In the genomic region with DNA sequence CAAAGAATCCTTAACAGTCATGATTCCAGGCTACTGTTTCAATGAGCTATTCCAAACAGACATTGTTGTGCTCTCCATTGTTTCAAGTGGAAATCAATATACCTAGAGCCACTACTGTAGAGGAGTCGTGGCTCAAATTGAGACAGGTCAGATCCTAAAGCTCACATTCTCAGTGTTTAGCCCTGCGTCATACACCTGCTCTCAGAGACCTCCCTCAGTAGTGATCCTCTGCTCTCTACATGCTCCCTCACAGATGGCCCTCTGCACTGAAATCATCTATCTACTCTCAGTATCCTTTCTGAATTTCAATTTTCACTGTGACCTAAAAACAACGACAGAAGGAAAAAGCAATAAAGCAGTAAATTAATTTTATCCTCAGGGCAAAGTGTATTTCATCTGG, we compare ENCODE assay signal across 27 mouse cellular contexts. TPM values are rescaled to one million over a fixed set of nuclear protein-coding genes. Genes with fewer than 3 reads are reported as not detected.
DNase-seq lines count a peak whose midpoint lies in the region; ATAC-seq and TF ChIP-seq lines count a peak whose summit lies in the region.
"Had no signal": no experiment of that assay in that cellular context is flagged by ENCODE, and none has a peak within 500 bp of the region (broad histone marks: within the 10 kb centered on the region; RNA-seq: fewer than 3 reads in every experiment).

No protein-coding gene starts in this region.

- no peak for TF ChIP-seq POLR2A in lung, adult 2 months (IDR thresholded peaks at IDR 0.05; ENCODE audit: borderline replicate concordance, extremely low read depth, low read depth, low read length)

- no peaks in the 10 kb centered on the region for H3K4me1 ChIP-seq in kidney, embryonic 14.5 days (ENCODE audit: control insufficient read depth, insufficient read depth, low read length)
- no peaks in the 10 kb centered on the region for H3K4me1 ChIP-seq in hindbrain, postnatal 0 days (ENCODE audit: insufficient read depth, low read length)
- H3K4me1 ChIP-seq in lung, adult 2 months (ENCODE audit: control insufficient read depth, insufficient read depth, low read length), result no peaks in the 10 kb centered on the region
- H3K4me1 ChIP-seq: embryonic facial prominence, embryonic 10.5 days; embryonic facial prominence, embryonic 13.5 days; forebrain, embryonic 12.5 days; forebrain, embryonic 15.5 days; heart, embryonic 12.5 days; heart, embryonic 15.5 days; hindbrain, embryonic 15.5 days had no signal

- ATAC-seq in kidney, embryonic 14.5 days (ENCODE audit: low FRiP score, low TSS enrichment), result peak; percentile 24; the same call in 1 of the 2 replicates
- ATAC-seq in hindbrain, postnatal 0 days, result peak; percentile 51; the same call in 1 of the 2 replicates
- ATAC-seq: CD4-positive, CD25-positive, alpha-beta regulatory T cell, adult 4 months; forebrain, embryonic 15.5 days; inflammation-experienced regulatory T-cells, adult 6 months had no signal

- H3K4me3 ChIP-seq in kidney, embryonic 14.5 days (ENCODE audit: low read length), result no peak overlapping the region
- H3K4me3 ChIP-seq in hindbrain, postnatal 0 days (ENCODE audit: low read length), result no peak overlapping the region
- no peak overlapping the region for H3K4me3 ChIP-seq in lung, adult 2 months (replicated peaks; ENCODE audit: extremely low read depth, low read depth, low read length)
- H3K4me3 ChIP-seq: embryonic facial prominence, embryonic 10.5 days; embryonic facial prominence, embryonic 13.5 days; erythroblast, embryonic 14.5 days; forebrain, embryonic 12.5 days; forebrain, embryonic 15.5 days; heart, embryonic 12.5 days; heart, embryonic 15.5 days; hindbrain, embryonic 15.5 days had no signal

- no peak for DNase-seq in kidney, adult 8-10 months
- DNase-seq in retina, postnatal 1 day, result peak; percentile 26
- no peak for DNase-seq in retina, embryonic 14.5 days (ENCODE audit: low spot score)
- DNase-seq in hindbrain, postnatal 0 days (ENCODE audit: low spot score), result no peak
- no peak for DNase-seq in lung, adult 2 months
- DNase-seq: adrenal gland, adult 2 months; adrenal gland, postnatal 14 days; cerebellum, adult 11 months; cerebellum, adult 2 months; cerebellum, postnatal 10 days; cerebellum, postnatal 36 days; embryo, embryonic 11 days; gastrocnemius, postnatal 25 days; heart, adult 18-20 months; heart, postnatal 10 days; heart, postnatal 36 days had no signal

- H3K9me3 ChIP-seq in kidney, embryonic 14.5 days (ENCODE audit: control insufficient read depth, low read length), result no peaks in the 10 kb centered on the region
- no peaks in the 10 kb centered on the region for H3K9me3 ChIP-seq in hindbrain, postnatal 0 days (ENCODE audit: low read length)
- H3K9me3 ChIP-seq: embryonic facial prominence, embryonic 10.5 days; forebrain, embryonic 12.5 days; heart, embryonic 12.5 days; heart, embryonic 15.5 days; hindbrain, embryonic 15.5 days had no signal

- no peak overlapping the region for H3K4me2 ChIP-seq in kidney, embryonic 14.5 days (replicated peaks; ENCODE audit: low read depth, low read length)
- no peak overlapping the region for H3K4me2 ChIP-seq in hindbrain, postnatal 0 days (ENCODE audit: low read depth, low read length)
- H3K4me2 ChIP-seq: embryonic facial prominence, embryonic 13.5 days; forebrain, embryonic 12.5 days; forebrain, embryonic 15.5 days; heart, embryonic 12.5 days; heart, embryonic 15.5 days; hindbrain, embryonic 15.5 days had no signal

- no peak for TF ChIP-seq CTCF in hindbrain, postnatal 0 days (IDR thresholded peaks at IDR 0.05; ENCODE audit: low read depth)
- TF ChIP-seq CTCF in lung, adult 2 months (IDR thresholded peaks at IDR 0.05; ENCODE audit: insufficient read depth, low read length), result no peak

- H3K27ac ChIP-seq in kidney, embryonic 14.5 days (ENCODE audit: low read depth, low read length), result no peak overlapping the region
- H3K27ac ChIP-seq in hindbrain, postnatal 0 days, result no peak overlapping the region
- H3K27ac ChIP-seq: embryonic facial prominence, embryonic 10.5 days; embryonic facial prominence, embryonic 13.5 days; forebrain, embryonic 12.5 days; forebrain, embryonic 15.5 days; heart, embryonic 15.5 days; hindbrain, embryonic 15.5 days had no signal

- H3K36me3 ChIP-seq in kidney, embryonic 14.5 days (ENCODE audit: control insufficient read depth, insufficient read depth, low read length), result 0 out of 2 replicates have a peak, but pooled peaks cover 2% of the 10 kb centered on the region
- no peaks in the 10 kb centered on the region for H3K36me3 ChIP-seq in hindbrain, postnatal 0 days (ENCODE audit: insufficient read depth, low read length)

- WGBS in kidney, embryonic 14.5 days, result 82% methylated on average over 3 of the region's 3 CpGs
- 68% methylated on average over 3 of the region's 3 CpGs for WGBS in hindbrain, postnatal 0 days
- WGBS in lung, adult 2 months, result 86% methylated on average over 3 of the region's 3 CpGs

- H3K27me3 ChIP-seq in kidney, embryonic 14.5 days (ENCODE audit: control insufficient read depth, insufficient read depth, low read length), result no peaks in the 10 kb centered on the region
- no peaks in the 10 kb centered on the region for H3K27me3 ChIP-seq in hindbrain, postnatal 0 days (ENCODE audit: insufficient read depth, low read length)
- H3K27me3 ChIP-seq: embryonic facial prominence, embryonic 13.5 days; forebrain, embryonic 12.5 days; forebrain, embryonic 15.5 days; heart, embryonic 12.5 days; heart, embryonic 15.5 days; hindbrain, embryonic 15.5 days had no signal

- no peak overlapping the region for H3K9ac ChIP-seq in kidney, embryonic 14.5 days (ENCODE audit: low read depth, low read length)
- no peak overlapping the region for H3K9ac ChIP-seq in hindbrain, postnatal 0 days (replicated peaks; ENCODE audit: low read length)
- H3K9ac ChIP-seq: embryonic facial prominence, embryonic 13.5 days; forebrain, embryonic 12.5 days; forebrain, embryonic 15.5 days; heart, embryonic 12.5 days; heart, embryonic 15.5 days; hindbrain, embryonic 15.5 days had no signal

RNA-seq across cellular contexts. Expression of gene Arl5b, which starts 41.7 kb away (rescaled TPM):
- polyA plus RNA-seq in kidney, embryonic 14.5 days (2014; fragmentation: Nextera tagmentation; extraction: Ambion mirVana), result 38.0 and 39.1 TPM in 2 replicates
- 35.8 and 43.1 TPM in 2 replicates for total RNA-seq in hindbrain, postnatal 0 days (2014; rRNA removed)
- 17.0 and 17.7 TPM in 2 replicates for polyA plus RNA-seq in hindbrain, postnatal 0 days (2015; fragmentation: Nextera tagmentation; extraction: Ambion mirVana)
- polyA plus RNA-seq in lung, adult 2 months (2012; rRNA removed), result 6.1 and 10.0 TPM in 2 replicates

RNA-seq across cellular contexts. Expression of gene Nsun6, which starts 47.3 kb away (rescaled TPM):
- polyA plus RNA-seq in kidney, embryonic 14.5 days (2014; fragmentation: Nextera tagmentation; extraction: Ambion mirVana), result 11.2 and 14.1 TPM in 2 replicates
- total RNA-seq in hindbrain, postnatal 0 days (2014; rRNA removed), result 5.8 and 10.3 TPM in 2 replicates
- 14.3 and 16.6 TPM in 2 replicates for polyA plus RNA-seq in hindbrain, postnatal 0 days (2015; fragmentation: Nextera tagmentation; extraction: Ambion mirVana)
- polyA plus RNA-seq in lung, adult 2 months (2012; rRNA removed), result 1.3 and 5.2 TPM in 2 replicates
- polyA plus RNA-seq: erythroblast, embryonic 14.5 days had no signal
